Mouse (Mus musculus) gastrocnemius, postnatal 10 days (tissue): ENCODE data around the gene A230050P20Rik. TPM values are rescaled to one million over a fixed set of nuclear protein-coding genes. Genes with fewer than 3 reads are reported as not detected.

Source experiments
- DNase-seq: peaks from one replicate; pipeline ENCODE4 v3.0.0; 2021; ENCODE audit warnings: mixed read lengths
- total RNA-seq, 2 experiments: library from RNA; stranded (reverse); gene quantifications; 2 replicates each; pipeline ENCODE4 v1.2.3; 2021

Gene A230050P20Rik
- total RNA-seq, 2 experiments from 2014 or later, result 4.8 to 7.6 TPM

DNA sequence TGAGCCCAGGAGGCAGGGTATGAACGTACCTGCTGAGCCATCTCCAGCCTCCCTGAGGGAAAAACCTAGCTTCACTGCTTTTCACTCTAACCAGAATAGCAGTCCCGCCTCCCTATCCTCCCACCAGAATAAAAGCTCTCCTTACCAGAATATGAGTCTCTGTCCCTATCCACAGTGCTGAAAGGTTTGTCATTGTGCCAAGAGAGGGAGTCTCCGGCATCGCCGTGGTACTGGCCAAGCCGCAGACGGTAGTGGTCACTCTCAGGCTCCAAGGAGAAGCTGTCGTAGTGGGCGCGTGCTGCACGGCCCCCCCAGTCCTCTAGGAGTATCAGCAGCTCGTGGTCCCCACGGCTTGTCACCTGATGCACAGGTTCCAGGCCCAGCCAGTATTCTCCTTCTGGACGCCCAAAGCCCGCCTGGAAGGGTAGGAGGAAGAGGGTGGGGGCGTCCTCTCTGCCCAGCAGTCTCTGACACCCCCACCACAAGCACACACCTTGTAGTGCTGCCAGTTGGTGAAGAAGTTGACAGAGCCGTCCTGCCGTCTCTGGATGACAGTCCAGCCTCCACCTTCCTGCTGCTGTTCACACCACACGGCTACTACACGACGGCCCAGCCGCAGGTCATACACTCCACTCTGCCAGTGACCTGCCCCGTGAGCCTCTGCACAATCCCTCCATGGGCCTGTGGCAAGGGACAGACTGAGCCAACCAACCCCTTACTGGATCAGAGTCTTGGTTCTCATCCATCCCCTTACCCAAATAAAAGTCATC is 6.8 kb downstream of the A230050P20Rik start:
- no peak for DNase-seq

DNA sequence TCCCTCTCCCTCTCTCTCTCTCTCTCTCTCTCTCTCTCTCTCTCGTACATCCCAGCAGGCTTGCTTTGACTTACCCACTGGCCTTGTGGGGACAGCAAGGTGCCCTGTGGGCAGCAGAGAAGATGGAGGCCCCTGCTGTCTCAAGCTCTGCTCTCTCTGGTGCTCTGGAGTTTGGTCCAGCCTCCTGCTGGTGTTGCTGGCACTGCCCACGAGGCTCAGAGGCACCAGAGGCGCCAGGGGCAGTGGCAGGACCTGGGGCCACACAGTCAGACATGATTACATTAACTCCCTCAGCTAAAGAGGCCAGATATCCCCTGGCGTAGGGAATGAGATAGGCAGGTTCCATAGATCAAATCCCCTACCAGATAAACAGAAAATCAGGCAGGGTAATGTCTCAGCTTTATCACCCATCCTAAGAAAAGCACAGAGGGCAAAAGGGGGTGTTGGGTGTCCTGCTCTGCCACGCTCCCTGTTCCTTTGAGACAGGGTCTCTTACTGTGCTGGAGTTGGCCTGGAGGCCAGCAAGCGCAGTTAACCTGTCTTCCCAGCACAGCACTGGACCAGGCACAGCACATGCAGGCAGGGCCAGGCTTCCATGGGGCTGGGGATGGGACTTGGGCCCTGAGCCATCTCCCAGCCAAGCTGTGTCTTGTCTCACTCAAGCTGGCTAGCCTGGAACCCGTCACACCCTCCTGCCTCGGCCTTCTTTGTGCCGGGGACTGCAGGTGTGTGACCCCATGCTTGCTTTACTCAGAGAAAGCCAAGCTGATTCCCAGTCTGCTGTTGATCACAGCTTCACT is 8.1 kb downstream of the A230050P20Rik start:
- no peak for DNase-seq

DNA sequence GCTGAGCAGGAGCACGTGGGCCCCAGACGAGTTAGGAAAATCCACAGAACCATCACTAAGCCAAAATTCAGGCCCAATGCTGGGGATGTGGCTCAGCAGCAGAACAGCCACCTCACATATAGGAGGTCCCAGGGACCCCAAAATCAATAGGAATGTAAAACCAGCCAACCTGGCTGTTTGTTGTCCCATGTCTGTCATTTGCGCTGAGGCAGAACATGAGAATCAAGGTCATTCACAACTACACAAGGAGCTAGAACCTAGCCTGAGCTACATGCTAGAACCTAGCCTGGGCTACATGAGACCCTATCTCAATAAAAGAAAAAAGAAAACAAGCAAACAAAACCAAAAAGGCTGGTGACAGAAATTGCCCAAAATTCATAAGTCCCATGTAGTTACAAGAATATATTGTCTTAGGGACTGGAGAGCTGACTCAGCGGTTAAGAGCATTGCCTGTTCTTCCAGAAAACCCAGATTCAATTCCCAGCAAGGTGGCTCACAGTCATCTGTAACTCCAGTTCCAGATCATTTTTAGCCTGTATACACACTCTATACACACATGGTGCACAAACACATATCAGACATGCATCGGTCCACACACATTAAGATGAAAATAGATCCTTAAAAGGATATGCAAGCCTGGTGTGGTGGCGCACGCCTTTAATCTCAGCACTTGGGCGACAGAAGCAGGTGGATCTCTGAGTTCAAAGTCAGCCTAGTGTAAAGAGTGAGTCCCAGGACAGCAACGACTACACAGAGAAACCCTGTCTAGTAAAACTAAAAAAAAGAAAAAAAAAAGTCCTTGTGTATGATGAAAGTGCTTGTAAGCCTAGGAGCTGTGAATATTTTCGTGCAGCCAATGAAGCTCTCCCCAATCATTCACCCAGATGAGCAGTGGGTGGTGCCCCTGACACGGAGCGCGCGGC is 8.9 kb downstream of the A230050P20Rik start:
- no peak for DNase-seq

DNA sequence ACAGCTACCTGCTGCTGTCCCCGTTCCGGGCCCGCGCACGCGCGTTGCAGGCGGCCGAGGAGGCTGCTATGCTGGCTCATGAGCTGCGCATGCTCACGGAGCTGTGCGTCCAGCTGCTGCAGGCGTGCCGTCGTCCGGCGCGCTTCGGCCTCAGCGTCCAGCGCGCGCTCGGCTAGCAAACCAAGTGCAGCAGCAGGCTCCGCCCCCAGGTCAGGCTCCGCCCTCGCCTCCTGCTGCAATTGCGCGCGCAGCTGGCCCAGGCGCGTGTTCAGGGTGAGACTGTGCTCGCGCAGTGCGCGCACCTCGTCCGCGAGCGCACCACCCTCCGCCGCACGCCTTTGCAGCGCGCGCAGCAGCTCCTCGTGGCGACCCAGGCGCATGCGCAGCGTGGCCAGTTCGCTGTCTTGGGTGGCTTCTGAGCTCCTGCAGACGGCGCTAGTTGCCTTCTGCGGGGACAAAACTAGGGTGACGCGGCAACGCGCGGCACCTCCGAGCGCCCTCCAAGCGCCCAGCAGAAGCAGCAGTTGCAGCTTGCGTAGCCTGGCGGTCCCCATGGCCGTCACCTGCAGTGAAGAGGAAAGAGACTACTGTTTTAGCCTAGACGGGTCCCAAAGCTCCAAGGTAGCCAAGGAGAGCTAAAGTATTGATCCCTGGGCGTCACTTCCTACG is 9.7 kb downstream of the A230050P20Rik start:
- DNase-seq, result peak; percentile 100

DNA sequence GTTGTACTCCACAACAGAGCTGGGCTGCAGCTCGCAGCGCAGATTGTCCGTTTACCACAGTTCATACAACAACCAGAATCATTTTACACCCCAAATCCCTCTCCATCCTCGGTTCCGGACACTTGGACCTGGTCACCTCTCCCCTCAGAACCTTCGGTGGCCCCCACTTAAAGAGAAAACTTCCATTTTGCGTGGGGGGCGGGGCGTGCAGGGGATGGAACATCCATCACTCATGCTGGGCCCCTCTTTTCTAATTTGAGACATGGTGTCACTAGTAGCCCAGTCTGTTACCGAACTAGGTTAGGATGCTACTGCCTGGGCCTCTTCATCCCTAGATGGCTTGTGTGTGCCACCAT is 10.2 kb downstream of the A230050P20Rik start:
- peak; percentile 35 for DNase-seq

DNA sequence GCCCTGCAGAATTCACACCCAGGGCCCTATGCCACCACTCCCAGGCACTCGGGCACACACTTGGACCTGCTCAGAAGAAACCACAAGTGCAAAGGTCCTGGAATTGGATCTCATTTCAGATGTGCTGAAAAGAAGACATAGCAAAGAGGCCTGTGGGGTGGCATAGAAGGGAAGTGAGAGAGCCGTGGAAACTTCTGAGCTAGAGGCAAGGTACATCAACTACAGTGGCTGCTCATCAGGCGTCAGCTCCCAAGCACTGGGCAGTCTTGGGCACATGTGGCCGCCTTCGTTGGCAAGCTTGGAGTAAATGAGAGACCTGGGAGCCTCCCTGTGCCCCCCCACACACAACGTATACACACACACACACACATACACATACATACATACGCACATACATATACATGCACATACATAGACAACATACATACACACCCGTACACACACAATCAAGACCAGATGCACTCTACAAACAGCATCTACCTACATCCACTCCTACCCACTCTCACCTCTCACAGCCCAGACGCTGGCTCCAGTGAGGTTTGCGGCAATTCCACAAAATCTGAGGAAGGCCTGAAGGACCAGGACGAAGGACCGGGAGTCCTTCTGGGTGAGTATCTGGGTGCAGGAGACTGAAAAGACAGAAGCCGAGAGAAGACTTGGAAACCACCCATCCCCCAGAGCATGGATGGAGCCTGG is 10.8 kb downstream of the A230050P20Rik start, which contains the start of gene Angptl6:
TSS of gene Angptl6 (minus strand) at position 631 of the 696 bp plus-strand sequence.
- no peak for DNase-seq

DNA sequence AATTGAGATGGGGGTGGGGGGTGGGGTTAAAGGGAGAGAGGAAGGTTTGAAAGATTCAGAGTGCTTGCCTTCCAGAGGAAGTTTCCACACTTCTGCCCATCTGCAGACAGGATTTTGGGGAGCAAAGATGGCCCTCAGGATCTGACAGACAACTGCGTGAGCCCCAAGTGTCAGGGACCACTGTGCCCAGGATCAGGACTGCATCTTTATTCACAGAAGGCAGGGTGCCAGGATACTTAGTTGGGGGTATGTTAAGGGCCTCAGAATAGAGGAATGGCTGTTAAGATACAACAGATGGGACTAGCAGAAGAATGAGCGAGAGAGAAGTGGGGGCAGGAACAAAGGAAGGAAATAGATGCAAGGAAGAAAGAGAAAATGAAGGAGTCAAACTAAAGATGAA is 18.1 kb downstream of the A230050P20Rik start:
- no peak for DNase-seq

DNA sequence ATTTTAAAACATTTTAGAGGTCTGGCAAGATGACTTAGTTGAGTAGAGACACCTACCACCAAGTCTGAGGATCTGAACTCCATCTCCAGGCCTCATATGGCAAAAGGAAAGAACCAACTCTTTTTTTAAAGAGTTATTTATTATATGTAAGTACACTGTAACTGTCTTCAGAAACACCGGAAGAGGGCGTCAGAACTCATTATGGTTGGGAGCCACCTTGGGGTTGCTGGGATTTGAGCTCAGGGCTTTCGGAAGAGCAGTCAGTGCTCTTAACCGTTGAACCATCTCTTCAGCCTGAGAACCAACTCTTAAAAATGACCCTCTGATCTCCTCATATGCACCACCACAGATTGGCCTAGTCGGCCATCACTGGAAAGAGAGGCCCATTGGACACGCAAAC is 18.7 kb downstream of the A230050P20Rik start:
- no peak for DNase-seq

DNA sequence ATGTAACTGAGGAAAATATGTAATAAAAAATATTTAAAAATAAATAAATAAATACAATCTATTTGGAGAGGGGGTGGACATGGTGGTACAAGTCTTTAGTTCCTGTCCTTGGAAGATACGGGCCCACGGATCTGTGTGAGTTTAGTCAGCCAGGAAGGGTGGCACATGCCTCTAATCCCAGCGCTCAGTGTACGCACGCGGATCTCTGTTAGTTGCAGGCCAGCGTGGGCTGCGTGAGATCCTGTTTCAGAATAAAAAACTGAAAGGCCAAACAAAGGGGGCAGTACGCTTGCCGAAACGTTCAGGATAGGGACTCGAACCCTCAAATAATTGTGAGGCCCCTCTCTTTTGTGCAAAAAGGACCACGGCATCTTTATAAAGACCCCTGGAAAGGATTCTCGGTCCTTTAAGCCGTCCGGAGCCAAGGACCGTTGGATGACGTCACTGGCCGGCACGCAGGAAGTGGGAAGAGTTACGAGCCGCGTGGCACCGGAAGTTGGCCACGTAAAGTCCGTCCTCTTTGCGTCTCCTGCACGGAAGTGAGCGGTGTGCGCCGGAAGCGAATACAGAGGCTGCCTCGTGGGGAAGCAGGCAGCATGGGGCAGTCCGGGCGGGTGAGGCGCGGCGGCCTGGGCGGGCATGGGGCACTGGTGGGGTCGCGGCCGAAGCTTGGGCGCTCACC is 19.4 kb downstream of the A230050P20Rik start, which contains the start of gene Ppan:
TSS of gene Ppan (plus strand) at position 472 of the 682 bp plus-strand sequence.
- peak; percentile 93 for DNase-seq

DNA sequence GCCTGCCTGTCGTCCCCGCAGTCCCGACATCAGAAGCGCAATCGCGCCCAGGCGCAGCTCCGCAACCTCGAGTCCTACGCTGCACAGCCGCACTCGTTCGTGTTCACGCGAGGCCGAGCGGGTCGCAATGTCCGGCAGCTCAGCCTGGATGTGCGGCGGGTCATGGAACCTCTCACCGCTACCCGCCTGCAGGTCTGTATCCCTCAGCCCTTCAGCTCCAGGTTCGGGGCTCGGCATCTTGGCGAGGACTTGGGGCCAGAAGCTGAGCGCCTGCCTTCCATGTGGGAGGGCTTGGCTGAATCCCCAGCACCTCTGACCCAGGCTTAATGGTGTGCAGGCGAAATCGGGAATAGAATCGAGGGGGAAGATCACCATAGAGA is 19.9 kb downstream of the A230050P20Rik start:
- DNase-seq, result no peak

DNA sequence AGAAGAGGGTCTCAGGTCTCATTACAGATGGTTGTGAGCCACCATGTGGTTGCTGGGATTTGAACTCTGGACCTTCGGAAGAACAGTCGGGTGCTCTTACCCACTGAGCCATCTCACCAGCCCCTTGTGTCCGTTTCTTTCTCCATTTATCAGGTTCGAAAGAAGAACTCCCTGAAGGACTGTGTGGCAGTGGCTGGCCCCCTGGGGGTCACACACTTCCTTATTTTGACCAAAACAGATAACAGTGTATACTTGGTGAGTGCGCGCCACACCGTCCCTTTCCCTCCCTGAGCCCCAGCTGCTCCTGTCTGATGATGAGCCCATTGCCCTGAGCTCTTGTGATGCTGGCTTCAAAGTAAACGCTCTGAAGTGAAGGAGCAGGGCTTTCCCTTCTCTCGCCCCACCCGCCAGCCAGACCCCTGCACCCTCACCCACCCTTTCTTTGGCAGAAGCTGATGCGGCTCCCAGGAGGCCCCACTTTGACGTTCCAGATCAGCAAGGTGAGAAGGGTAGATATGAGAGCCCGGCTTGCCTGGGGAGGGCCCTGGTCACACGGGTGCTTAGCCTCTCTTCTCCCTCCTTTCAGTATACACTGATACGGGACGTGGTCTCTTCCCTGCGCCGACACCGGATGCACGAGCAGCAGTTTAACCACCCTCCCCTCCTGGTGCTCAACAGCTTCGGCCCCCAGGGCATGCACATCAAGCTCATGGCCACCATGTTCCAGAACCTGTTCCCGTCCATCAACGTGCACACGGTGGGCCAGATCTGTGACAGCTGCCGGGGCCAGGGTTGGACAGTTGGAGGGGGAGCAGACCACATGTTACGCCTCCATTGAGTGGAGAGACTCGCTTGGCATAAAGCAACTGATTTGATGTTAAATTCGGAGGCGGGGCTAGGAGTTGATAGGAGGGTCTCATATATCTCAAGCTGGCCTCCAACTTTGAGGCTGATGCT is 21.0 kb downstream of the A230050P20Rik start:
- DNase-seq, result no peak

DNA sequence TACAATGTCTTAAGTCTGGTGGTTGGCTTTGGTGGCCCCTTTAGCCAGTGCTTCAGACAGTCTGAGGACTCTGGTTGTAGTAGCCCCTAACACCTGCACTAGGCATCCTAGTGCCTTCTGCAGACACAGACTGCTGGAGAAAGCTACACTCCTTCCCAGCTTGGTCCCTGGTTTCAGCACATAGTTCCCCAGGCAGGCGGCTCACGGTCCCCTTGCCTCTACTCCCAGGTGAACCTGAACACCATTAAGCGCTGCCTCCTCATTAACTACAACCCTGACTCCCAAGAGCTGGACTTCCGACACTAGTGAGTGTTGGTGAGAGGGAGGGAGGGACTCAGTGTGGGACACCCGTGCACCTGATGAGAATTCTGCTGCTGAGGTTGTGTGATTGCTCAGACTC is 22.0 kb downstream of the A230050P20Rik start:
- no peak for DNase-seq

DNA sequence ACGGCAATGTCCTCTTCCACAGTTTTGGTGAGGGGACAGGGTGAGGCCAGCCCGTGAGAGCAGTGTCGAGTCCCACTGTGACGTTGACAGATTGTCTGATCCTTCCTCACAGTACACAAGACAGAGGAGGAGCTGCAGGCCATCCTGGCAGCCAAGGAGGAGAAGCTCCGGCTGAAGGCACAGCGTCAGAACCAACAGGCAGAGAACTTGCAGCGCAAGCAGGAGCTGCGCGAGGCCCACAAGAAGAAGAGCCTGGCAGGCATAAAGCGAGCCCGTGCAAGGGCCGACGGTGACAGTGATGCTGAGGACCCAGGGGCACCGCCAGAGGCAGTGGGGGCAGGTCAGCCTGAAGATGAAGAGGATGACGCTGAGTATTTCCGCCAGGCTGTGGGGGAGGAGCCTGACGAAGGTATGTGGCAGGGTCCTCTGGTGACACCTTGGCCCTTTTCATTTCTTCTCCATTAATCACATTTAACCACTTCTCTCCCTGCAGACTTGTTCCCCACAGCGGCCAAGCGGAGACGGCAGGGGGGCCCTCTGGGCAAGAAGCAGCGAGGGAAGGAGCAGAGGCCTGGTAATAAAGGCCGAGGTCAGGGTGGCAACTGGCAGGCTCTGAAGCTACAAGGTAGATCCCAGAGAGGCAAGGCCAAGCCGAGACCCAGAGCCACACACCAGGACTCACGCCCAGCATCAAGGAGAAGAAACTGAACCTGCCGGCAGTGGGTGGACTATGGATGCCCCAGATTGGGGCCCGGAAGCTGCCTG is 23.1 kb downstream of the A230050P20Rik start:
- no peak for DNase-seq

DNA sequence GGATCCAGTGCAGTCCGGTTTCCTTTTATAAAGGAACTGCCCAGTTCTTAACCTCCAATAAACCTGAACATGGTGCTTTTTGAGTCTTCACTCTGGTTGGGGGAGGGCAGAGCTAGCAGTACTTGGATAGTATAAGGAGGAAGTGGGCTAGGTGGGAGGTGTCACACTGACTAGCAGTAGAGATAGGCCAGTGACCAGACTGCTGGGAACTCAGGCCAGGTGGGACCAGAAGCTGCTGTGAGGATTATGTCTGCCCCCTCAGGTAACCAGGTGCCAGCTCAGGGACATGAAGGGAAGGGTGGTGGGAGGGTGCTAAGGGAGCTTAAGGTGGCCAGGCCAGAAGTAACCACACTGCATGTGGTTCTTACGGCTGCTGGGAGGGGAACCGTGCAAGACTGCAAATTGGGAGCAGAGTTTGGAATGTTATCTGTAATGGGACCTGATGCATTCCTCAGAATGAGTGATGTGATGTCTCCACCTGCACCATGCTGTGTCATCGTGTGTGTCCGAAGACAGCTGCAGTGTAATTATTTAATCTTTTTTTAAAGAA is 23.7 kb downstream of the A230050P20Rik start:
- DNase-seq, result no peak

DNA sequence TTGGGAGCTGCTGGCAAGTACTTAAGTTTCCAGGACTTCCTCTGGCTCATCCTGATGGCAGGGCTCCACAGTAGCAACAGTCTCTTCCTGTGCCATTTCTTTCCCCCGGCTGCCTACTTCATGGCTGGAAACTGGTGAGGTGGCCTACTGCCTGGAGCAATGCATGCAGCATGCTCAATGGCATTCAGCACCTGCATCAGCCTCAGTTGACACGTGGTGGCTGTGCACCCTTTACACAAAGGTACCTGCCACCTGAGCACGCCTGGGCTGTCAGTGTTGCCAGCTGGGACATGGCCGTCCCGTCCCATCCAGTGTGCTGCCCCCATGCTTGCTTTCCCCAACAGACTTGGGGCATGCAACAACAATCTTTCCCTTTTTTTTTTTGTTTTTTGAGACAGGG is 24.6 kb downstream of the A230050P20Rik start:
- no peak for DNase-seq

DNA sequence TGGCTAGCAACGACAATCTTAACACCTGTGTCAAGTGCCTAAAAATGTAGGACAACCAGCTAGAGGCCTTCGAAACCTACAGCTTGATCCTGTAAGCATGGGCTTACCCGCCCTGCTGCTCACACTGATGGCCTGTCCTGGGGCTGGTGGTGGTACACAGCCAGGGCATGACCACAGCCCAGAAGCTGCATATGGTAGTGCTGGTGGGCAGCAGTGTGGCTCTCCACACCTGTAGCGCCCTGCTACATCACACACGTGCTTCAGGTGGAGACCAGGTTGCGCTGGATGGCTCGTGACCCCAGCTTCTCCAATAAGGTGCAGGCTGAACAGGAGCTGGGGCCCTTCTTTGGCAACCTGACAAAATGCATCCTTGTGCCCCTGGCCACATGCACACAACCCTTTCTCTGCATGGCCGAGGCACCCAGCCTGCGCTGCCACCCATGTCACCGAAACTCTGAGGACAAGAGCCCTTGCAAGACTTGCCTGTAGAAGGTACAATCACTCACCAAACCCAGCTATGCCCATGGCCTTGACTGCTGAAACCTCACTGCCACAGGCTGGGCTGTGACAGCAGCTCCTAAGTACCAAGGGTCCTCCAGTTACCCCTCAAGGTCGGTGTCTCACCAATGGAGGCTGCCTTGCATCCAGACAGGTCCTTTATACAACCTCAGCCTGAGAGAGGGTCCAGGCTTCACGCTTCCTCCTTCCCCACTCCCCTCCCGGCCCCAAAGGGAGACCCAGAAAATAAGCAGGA is 25.3 kb downstream of the A230050P20Rik start:
- DNase-seq, result no peak

DNA sequence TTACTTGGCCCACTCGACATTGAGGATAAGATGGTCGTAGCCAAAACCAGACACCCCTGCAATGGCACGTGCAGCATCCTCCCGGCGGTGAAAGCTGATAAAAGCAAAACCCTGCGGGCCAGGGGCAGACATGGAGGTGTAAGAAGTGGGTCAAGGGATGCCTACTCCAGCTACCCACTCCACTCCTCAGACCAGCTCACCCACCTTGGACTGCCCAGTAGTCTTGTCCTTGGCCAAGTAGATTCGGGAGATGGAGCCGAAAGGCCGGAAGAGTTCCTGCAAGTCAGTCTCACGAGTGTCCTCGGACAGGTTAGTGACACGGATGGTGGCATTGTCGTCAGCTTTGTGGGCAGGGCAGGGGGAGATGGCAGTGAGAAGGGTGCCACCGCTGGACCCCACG is 26.2 kb downstream of the A230050P20Rik start:
- DNase-seq, result no peak
